Mouse (Mus musculus) testis, adult 2 months (tissue): ENCODE measurements around the gene Nabp2. TPM values are rescaled to one million over a fixed set of nuclear protein-coding genes. Genes with fewer than 3 reads are reported as not detected.

Experiments
- H3K27ac ChIP-seq: fragments of 200-500 bp; 2 replicates; pipeline ENCODE4 v1.5.1; 2012; ENCODE audit warnings: low read depth, low read length; ENCODE audit not compliant: control insufficient read depth, insufficient read depth
- H3K27me3 ChIP-seq: fragments of 200-500 bp; 2 replicates; pipeline ENCODE4 v1.6.1; 2012; ENCODE audit warnings: mild to moderate bottlenecking, low read length, moderate library complexity; ENCODE audit not compliant: control insufficient read depth, insufficient read depth
- H3K36me3 ChIP-seq: fragments of 200-500 bp; 2 replicates; pipeline ENCODE4 v1.6.1; 2012; ENCODE audit warnings: mild to moderate bottlenecking, low read length; ENCODE audit not compliant: control insufficient read depth, insufficient read depth
- H3K4me1 ChIP-seq: fragments of 200-500 bp; 2 replicates; pipeline ENCODE4 v1.6.1; 2012; ENCODE audit warnings: low read length; ENCODE audit not compliant: control insufficient read depth, insufficient read depth
- H3K4me3 ChIP-seq: fragments of 200-500 bp; 2 replicates; pipeline ENCODE4 v1.5.1; 2012; ENCODE audit warnings: low read depth, mild to moderate bottlenecking, low read length, moderate library complexity, mixed read lengths; ENCODE audit not compliant: control insufficient read depth
- CTCF ChIP-seq: fragments of 200-500 bp; IDR thresholded peaks from 2 replicates; pipeline ENCODE4 v1.5.1; 2012; ENCODE audit warnings: low read depth, mild to moderate bottlenecking, inconsistent platforms, low read length, moderate library complexity; ENCODE audit not compliant: control insufficient read depth, insufficient read depth, insufficient replicate concordance
- POLR2A ChIP-seq: fragments of 200-500 bp; IDR thresholded peaks from 2 replicates; pipeline ENCODE4 v1.6.1; 2012; ENCODE audit warnings: low read depth, mild to moderate bottlenecking, inconsistent platforms, low read length, moderate library complexity; ENCODE audit not compliant: control insufficient read depth
- polyA plus RNA-seq: library from polyadenylated mRNA; depleted of rRNA; stranded (reverse); fragments of >200 nt; gene quantifications from 2 replicates; pipeline ENCODE4 v1.2.3, GENCODE M21; 2012

The Nabp2 gene
- polyA plus RNA-seq, 1 experiment = 22.5 TPM

- Histone ChIP-seq H3K4me1 (peaks cover 17% of the 10 kb centered on the region), H3K27ac (0 out of 2 replicates have a peak overlapping the region, but pooled peaks have one; percentile 7), H3K27me3 (no peaks in the 10 kb centered on the region), H3K36me3 (no peaks in the 10 kb centered on the region), H3K4me3 (peak overlapping the region; percentile 79)
- TF ChIP-seq CTCF (no peak), POLR2A (no peak)
These were observed 2.4 kb downstream of the Nabp2 start for GRCm38 (mm10) chr10:128408591-128409535.

GRCm38 (mm10) chr10:128403931-128404330 lies 7.4 kb downstream of the Nabp2 start:
- H3K36me3 ChIP-seq = no peaks in the 10 kb centered on the region

GRCm38 (mm10) chr10:128401638-128402037 lies 9.7 kb downstream of the Nabp2 start:
- Histone ChIP-seq H3K4me3 (no peak overlapping the region), H3K36me3 (no peaks in the 10 kb centered on the region), H3K4me1 (no peaks in the 10 kb centered on the region), H3K27ac (no peak overlapping the region), H3K27me3 (no peaks in the 10 kb centered on the region)
- TF ChIP-seq POLR2A (no peak), CTCF (no peak)

More at GRCm38 (mm10) chr10:128403931-128404330, 7.4 kb downstream of the Nabp2 start:
- Histone ChIP-seq H3K27me3 (no peaks in the 10 kb centered on the region), H3K27ac (no peak overlapping the region), H3K4me3 (no peak overlapping the region), H3K4me1 (peaks cover 4% of the 10 kb centered on the region; the same call in 1 of the 2 replicates)
- no peak for TF ChIP-seq POLR2A
- TF ChIP-seq CTCF = no peak

- H3K4me3 ChIP-seq = no peak within 1 kb of the TSS
- H3K27ac ChIP-seq = no peak within 1 kb of the TSS
- no peaks in the 10 kb centered on the region for H3K4me1 ChIP-seq
- no peak for TF ChIP-seq POLR2A
- no peak for TF ChIP-seq CTCF
- H3K36me3 ChIP-seq = no peaks in the 10 kb centered on the region
- no peaks in the 10 kb centered on the region for H3K27me3 ChIP-seq
These were observed 10.2 kb downstream of the Nabp2 start, which contains the start of gene Slc39a5 for GRCm38 (mm10) chr10:128401056-128401455. Gene Slc39a5 (minus strand): TSS chr10:128401229.

- Histone ChIP-seq H3K36me3 (no peaks in the 10 kb centered on the region), H3K27me3 (no peaks in the 10 kb centered on the region), H3K4me3 (no peak overlapping the region)
These were observed 11.0 kb downstream of the Nabp2 start for GRCm38 (mm10) chr10:128400338-128400737.

GRCm38 (mm10) chr10:128397466-128397865 lies 13.8 kb downstream of the Nabp2 start:
- Histone ChIP-seq H3K27ac (no peak overlapping the region), H3K4me3 (no peak overlapping the region), H3K4me1 (no peaks in the 10 kb centered on the region; the same call in 1 of the 2 replicates), H3K36me3 (no peaks in the 10 kb centered on the region), H3K27me3 (no peaks in the 10 kb centered on the region)
- no peak for TF ChIP-seq POLR2A
- TF ChIP-seq CTCF = no peak

More at GRCm38 (mm10) chr10:128400338-128400737, 11.0 kb downstream of the Nabp2 start:
- Histone ChIP-seq H3K27ac (no peak overlapping the region), H3K4me1 (no peaks in the 10 kb centered on the region)
- TF ChIP-seq POLR2A (no peak), CTCF (no peak)

GRCm38 (mm10) chr10:128396716-128397264 lies 14.5 kb downstream of the Nabp2 start:
- H3K27ac ChIP-seq = no peak overlapping the region
- no peaks in the 10 kb centered on the region for H3K36me3 ChIP-seq
- H3K4me1 ChIP-seq = peaks cover 3% of the 10 kb centered on the region
- H3K4me3 ChIP-seq = no peak overlapping the region
- no peaks in the 10 kb centered on the region for H3K27me3 ChIP-seq
- no peak for TF ChIP-seq POLR2A
- TF ChIP-seq CTCF = no peak
